Mouse (Mus musculus) inflammation-experienced regulatory T-cells, adult 6 months (primary cell): Measurements from ENCODE around the gene Fkrp. TPM values are rescaled to one million over a fixed set of nuclear protein-coding genes. Genes with fewer than 3 reads are reported as not detected.

Source experiments
- ATAC-seq: one replicate; pipeline ENCODE4 v1.8.0; 2017
- polyA plus RNA-seq, 3 experiments: library from polyadenylated mRNA; unstranded; fragments of 100-300 nt; shearing (Covaris generic); gene quantifications; one replicate each; pipeline ENCODE4 v1.2.1; 2017

The Fkrp gene
- polyA plus RNA-seq: 1 to 10 TPM; 5.7 to 9.6 (median 8.9) TPM

- peak; percentile 30 for ATAC-seq
Measured at GRCm38 (mm10) chr7:16816475-16817122, at the start of gene Fkrp. TSS of gene Fkrp (minus strand) at chr7:16816732.

- peak; percentile 71 for ATAC-seq
Measured at GRCm38 (mm10) chr7:16859902-16860651, 43.5 kb upstream of the Fkrp start.

- peak; percentile 65 for ATAC-seq
Measured at GRCm38 (mm10) chr7:16858336-16858735, 41.8 kb upstream of the Fkrp start.

- ATAC-seq: no peak
Measured at GRCm38 (mm10) chr7:16853302-16853831, 36.8 kb upstream of the Fkrp start.

- no peak for ATAC-seq
Measured at GRCm38 (mm10) chr7:16851636-16852035, 35.1 kb upstream of the Fkrp start.

- no peak for ATAC-seq
Measured at GRCm38 (mm10) chr7:16848579-16848978, 32.0 kb upstream of the Fkrp start.

GRCm38 (mm10) chr7:16847507-16847906, 31.0 kb upstream of the Fkrp start:
- no peak for ATAC-seq

- ATAC-seq: no peak
Measured at GRCm38 (mm10) chr7:16846775-16847174, 30.2 kb upstream of the Fkrp start.

GRCm38 (mm10) chr7:16845820-16846167, 29.3 kb upstream of the Fkrp start:
- no peak for ATAC-seq

GRCm38 (mm10) chr7:16845072-16845819, 28.7 kb upstream of the Fkrp start:
- peak; percentile 36 for ATAC-seq

- no peak for ATAC-seq
Measured at GRCm38 (mm10) chr7:16844696-16845071, 28.2 kb upstream of the Fkrp start.

- peak; percentile 9 for ATAC-seq
Measured at GRCm38 (mm10) chr7:16843441-16844171, 27.1 kb upstream of the Fkrp start.

- peak; percentile 45 for ATAC-seq
Measured at GRCm38 (mm10) chr7:16842645-16843063, 26.1 kb upstream of the Fkrp start, which contains the start of gene Prkd2. TSS of gene Prkd2 (plus strand) at chr7:16842902.

- peak; percentile 72 for ATAC-seq
Measured at GRCm38 (mm10) chr7:16841561-16842560, 25.3 kb upstream of the Fkrp start.

GRCm38 (mm10) chr7:16841078-16841477, 24.5 kb upstream of the Fkrp start:
- ATAC-seq: peak; percentile 1

- ATAC-seq: no peak
Measured at GRCm38 (mm10) chr7:16840109-16840491, 23.6 kb upstream of the Fkrp start.

GRCm38 (mm10) chr7:16839427-16840108, 23.0 kb upstream of the Fkrp start:
- no peak for ATAC-seq

- ATAC-seq: no peak
Measured at GRCm38 (mm10) chr7:16838804-16839426, 22.4 kb upstream of the Fkrp start.

GRCm38 (mm10) chr7:16837916-16838803, 21.6 kb upstream of the Fkrp start:
- ATAC-seq: no peak
